Mouse (Mus musculus): ENCODE data around the gene Hdac7. TPM values are rescaled to one million over a fixed set of nuclear protein-coding genes. Genes with fewer than 3 reads are reported as not detected.

The Hdac7 gene
- total RNA-seq, 2 experiments from 2014 or later: 57.9 to 59.4 TPM

GRCm38 (mm10) chr15:97836153-97836893, 8.0 kb downstream of the Hdac7 start:
- no peak for DNase-seq
- intact Hi-C loops (cut with DNase I): no loop called here

GRCm38 (mm10) chr15:97832764-97833479, 11.4 kb downstream of the Hdac7 start:
- intact Hi-C loops (cut with DNase I): no loop called here
- DNase-seq: no peak

- intact Hi-C loops (cut with DNase I): no loop called here
- DNase-seq: peak; percentile 75 to 79
Observed at GRCm38 (mm10) chr15:97831987-97832640, 12.2 kb downstream of the Hdac7 start.

GRCm38 (mm10) chr15:97831242-97831986, 12.9 kb downstream of the Hdac7 start:
- peak; percentile 78 to 80 for DNase-seq
- intact Hi-C loops (cut with DNase I): no loop called here

- intact Hi-C loops (cut with DNase I): no loop called here
- peak; percentile 65 to 69 for DNase-seq
Observed at GRCm38 (mm10) chr15:97830788-97831241, 13.5 kb downstream of the Hdac7 start.

GRCm38 (mm10) chr15:97830253-97830787, 14.0 kb downstream of the Hdac7 start:
- intact Hi-C loops (cut with DNase I): no loop called here
- peak; percentile 67 to 74 for DNase-seq

GRCm38 (mm10) chr15:97829432-97829831, 14.9 kb downstream of the Hdac7 start:
- intact Hi-C loops (cut with DNase I): no loop called here
- no peak for DNase-seq

GRCm38 (mm10) chr15:97828901-97829338, 15.4 kb downstream of the Hdac7 start:
- DNase-seq: peak; percentile 51
- intact Hi-C loops (cut with DNase I): no loop called here

- no peak for DNase-seq
- intact Hi-C loops (cut with DNase I): no loop called here
Observed at GRCm38 (mm10) chr15:97828221-97828842, 16.0 kb downstream of the Hdac7 start.

- no peak for DNase-seq
- intact Hi-C loops (cut with DNase I): no loop called here
Observed at GRCm38 (mm10) chr15:97827401-97827800, 16.9 kb downstream of the Hdac7 start.

GRCm38 (mm10) chr15:97826588-97827261, 17.6 kb downstream of the Hdac7 start:
- intact Hi-C loops (cut with DNase I): no loop called here
- no peak for DNase-seq

GRCm38 (mm10) chr15:97825941-97826587, 18.2 kb downstream of the Hdac7 start:
- intact Hi-C loops (cut with DNase I): loop anchor here (1.0 kb wide), 1 partner anchor 23 kb away; no protein-coding TSS in a partner anchor
- DNase-seq: no peak

GRCm38 (mm10) chr15:97825071-97825940, 19.0 kb downstream of the Hdac7 start:
- intact Hi-C loops (cut with DNase I): loop anchor here (1.0 kb wide), 1 partner anchor 24 kb away; no protein-coding TSS in a partner anchor
- peak; percentile 92 for DNase-seq

GRCm38 (mm10) chr15:97824042-97824441, 20.3 kb downstream of the Hdac7 start:
- DNase-seq: peak; percentile 81 to 84
- intact Hi-C loops (cut with DNase I): no loop called here

- intact Hi-C loops (cut with DNase I): no loop called here
- peak in 1 of 2 experiments; percentile 41 for DNase-seq
Observed at GRCm38 (mm10) chr15:97823479-97823878, 20.8 kb downstream of the Hdac7 start.

- intact Hi-C loops (cut with DNase I): no loop called here
- no peak for DNase-seq
Observed at GRCm38 (mm10) chr15:97822545-97823228, 21.6 kb downstream of the Hdac7 start.

- no peak for DNase-seq
- intact Hi-C loops (cut with DNase I): no loop called here
Observed at GRCm38 (mm10) chr15:97821983-97822363, 22.3 kb downstream of the Hdac7 start.

Data from heart, postnatal 10 days (tissue).